Mouse (Mus musculus) testis, adult 2 months (tissue): ENCODE measurements around the gene Atp8b4. TPM values are rescaled to one million over a fixed set of nuclear protein-coding genes. Genes with fewer than 3 reads are reported as not detected.

Source experiments
- H3K27ac ChIP-seq: fragments of 200-500 bp; 2 replicates; pipeline ENCODE4 v1.5.1; 2012; ENCODE audit warnings: low read depth, low read length; ENCODE audit not compliant: control insufficient read depth, insufficient read depth
- H3K27me3 ChIP-seq: fragments of 200-500 bp; 2 replicates; pipeline ENCODE4 v1.6.1; 2012; ENCODE audit warnings: mild to moderate bottlenecking, low read length, moderate library complexity; ENCODE audit not compliant: control insufficient read depth, insufficient read depth
- H3K36me3 ChIP-seq: fragments of 200-500 bp; 2 replicates; pipeline ENCODE4 v1.6.1; 2012; ENCODE audit warnings: mild to moderate bottlenecking, low read length; ENCODE audit not compliant: control insufficient read depth, insufficient read depth
- H3K4me1 ChIP-seq: fragments of 200-500 bp; 2 replicates; pipeline ENCODE4 v1.6.1; 2012; ENCODE audit warnings: low read length; ENCODE audit not compliant: control insufficient read depth, insufficient read depth
- H3K4me3 ChIP-seq: fragments of 200-500 bp; 2 replicates; pipeline ENCODE4 v1.5.1; 2012; ENCODE audit warnings: low read depth, mild to moderate bottlenecking, low read length, moderate library complexity, mixed read lengths; ENCODE audit not compliant: control insufficient read depth
- CTCF ChIP-seq: fragments of 200-500 bp; IDR thresholded peaks from 2 replicates; pipeline ENCODE4 v1.5.1; 2012; ENCODE audit warnings: low read depth, mild to moderate bottlenecking, inconsistent platforms, low read length, moderate library complexity; ENCODE audit not compliant: control insufficient read depth, insufficient read depth, insufficient replicate concordance
- POLR2A ChIP-seq: fragments of 200-500 bp; IDR thresholded peaks from 2 replicates; pipeline ENCODE4 v1.6.1; 2012; ENCODE audit warnings: low read depth, mild to moderate bottlenecking, inconsistent platforms, low read length, moderate library complexity; ENCODE audit not compliant: control insufficient read depth
- polyA plus RNA-seq: library from polyadenylated mRNA; depleted of rRNA; stranded (reverse); fragments of >200 nt; gene quantifications from 2 replicates; pipeline ENCODE4 v1.2.3, GENCODE M21; 2012

The Atp8b4 gene
- polyA plus RNA-seq, 1 experiment: 0.32 TPM

- no peak for TF ChIP-seq CTCF
- TF ChIP-seq POLR2A: no peak
- Histone ChIP-seq H3K4me3 (no peak overlapping the region), H3K4me1 (no peaks in the 10 kb centered on the region), H3K27ac (no peak overlapping the region), H3K27me3 (no peaks in the 10 kb centered on the region), H3K36me3 (no peaks in the 10 kb centered on the region)
These were observed 65.8 kb downstream of the Atp8b4 start for GRCm38 (mm10) chr2:126434712-126435111.

- no peak overlapping the region for H3K27ac ChIP-seq
These were observed 66.2 kb downstream of the Atp8b4 start for GRCm38 (mm10) chr2:126434305-126434704.

GRCm38 (mm10) chr2:126432481-126433066 is 67.9 kb downstream of the Atp8b4 start:
- no peak overlapping the region for H3K27ac ChIP-seq
- no peak overlapping the region for H3K4me3 ChIP-seq
- no peaks in the 10 kb centered on the region for H3K4me1 ChIP-seq
- no peaks in the 10 kb centered on the region for H3K36me3 ChIP-seq
- TF ChIP-seq POLR2A (no peak), CTCF (no peak)
- no peaks in the 10 kb centered on the region for H3K27me3 ChIP-seq

More at GRCm38 (mm10) chr2:126434305-126434704, 66.2 kb downstream of the Atp8b4 start:
- no peaks in the 10 kb centered on the region for H3K36me3 ChIP-seq
- TF ChIP-seq POLR2A (no peak), CTCF (no peak)
- no peaks in the 10 kb centered on the region for H3K27me3 ChIP-seq
- H3K4me3 ChIP-seq: no peak overlapping the region
- H3K4me1 ChIP-seq: no peaks in the 10 kb centered on the region

- Histone ChIP-seq H3K4me3 (no peak overlapping the region), H3K4me1 (no peaks in the 10 kb centered on the region), H3K27me3 (no peaks in the 10 kb centered on the region), H3K27ac (no peak overlapping the region), H3K36me3 (no peaks in the 10 kb centered on the region)
- TF ChIP-seq POLR2A: no peak
- peak; percentile 47; the same call in 1 of the 2 replicates for TF ChIP-seq CTCF
These were observed 71.2 kb downstream of the Atp8b4 start for GRCm38 (mm10) chr2:126429282-126429681.

- H3K27me3 ChIP-seq: no peaks in the 10 kb centered on the region
- H3K36me3 ChIP-seq: no peaks in the 10 kb centered on the region
- TF ChIP-seq CTCF (no peak), POLR2A (no peak)
- no peaks in the 10 kb centered on the region for H3K4me1 ChIP-seq
- H3K4me3 ChIP-seq: no peak overlapping the region
- no peak overlapping the region for H3K27ac ChIP-seq
These were observed 75.3 kb downstream of the Atp8b4 start for GRCm38 (mm10) chr2:126425223-126425622.

GRCm38 (mm10) chr2:126424714-126425113 is 75.8 kb downstream of the Atp8b4 start:
- no peak for TF ChIP-seq POLR2A
- no peak for TF ChIP-seq CTCF
- no peak overlapping the region for H3K27ac ChIP-seq
- H3K4me3 ChIP-seq: no peak overlapping the region
- no peaks in the 10 kb centered on the region for H3K4me1 ChIP-seq
- H3K27me3 ChIP-seq: no peaks in the 10 kb centered on the region
- H3K36me3 ChIP-seq: no peaks in the 10 kb centered on the region

GRCm38 (mm10) chr2:126420901-126421300 is 79.6 kb downstream of the Atp8b4 start:
- no peak overlapping the region for H3K27ac ChIP-seq
- H3K4me1 ChIP-seq: no peaks in the 10 kb centered on the region
- H3K27me3 ChIP-seq: no peaks in the 10 kb centered on the region
- H3K4me3 ChIP-seq: no peak overlapping the region
- H3K36me3 ChIP-seq: no peaks in the 10 kb centered on the region
- TF ChIP-seq CTCF (no peak), POLR2A (no peak)

GRCm38 (mm10) chr2:126418916-126419315 is 81.6 kb downstream of the Atp8b4 start:
- Histone ChIP-seq H3K4me3 (no peak overlapping the region), H3K27ac (no peak overlapping the region), H3K27me3 (no peaks in the 10 kb centered on the region), H3K36me3 (no peaks in the 10 kb centered on the region), H3K4me1 (no peaks in the 10 kb centered on the region)
- TF ChIP-seq POLR2A (no peak), CTCF (no peak)
